Mouse (Mus musculus) adrenal gland, adult 18-20 months (tissue): ENCODE data around the gene Sys1. TPM values are rescaled to one million over a fixed set of nuclear protein-coding genes. Genes with fewer than 3 reads are reported as not detected.
A peak's percentile ranks its signal among the peaks of the same experiment; 100 is the strongest.

Experiments
- DNase-seq, 2 experiments: peaks; one replicate each; pipeline ENCODE4 v3.0.0; 2021 to 2022; ENCODE audit warnings: low spot score in 2 of 2
- long read RNA-seq, 2 experiments: library from polyadenylated mRNA; stranded (forward); transcript quantifications; one replicate each; pipeline ENCODE4 v2.0.0; 2021
- total RNA-seq, 2 experiments: library from RNA; stranded (reverse); gene quantifications; 1 replicate in 1 of 2; 2 replicates in 1 of 2; pipeline ENCODE4 v1.2.3; 2021

The Sys1 gene
- 10 to 100 TPM; 28.7 to 33.3 TPM for total RNA-seq
- long read RNA-seq, experiment 1, transcript Sys1-201 (4 exons, 1,606 nt), result major isoform, 24 of 31 reads
- long read RNA-seq, experiment 1, partial matches to known transcripts, result 1 of 31 reads
- long read RNA-seq, experiment 1, other reads (novel, unspliced or antisense), result 5 of 31 reads
- long read RNA-seq, experiment 2, transcript Sys1-201 (4 exons, 1,606 nt), result major isoform, 54 of 70 reads
- long read RNA-seq, experiment 2, partial matches to known transcripts, result 12 of 70 reads
- long read RNA-seq, experiment 2, other reads (novel, unspliced or antisense), result 3 of 70 reads

DNA sequence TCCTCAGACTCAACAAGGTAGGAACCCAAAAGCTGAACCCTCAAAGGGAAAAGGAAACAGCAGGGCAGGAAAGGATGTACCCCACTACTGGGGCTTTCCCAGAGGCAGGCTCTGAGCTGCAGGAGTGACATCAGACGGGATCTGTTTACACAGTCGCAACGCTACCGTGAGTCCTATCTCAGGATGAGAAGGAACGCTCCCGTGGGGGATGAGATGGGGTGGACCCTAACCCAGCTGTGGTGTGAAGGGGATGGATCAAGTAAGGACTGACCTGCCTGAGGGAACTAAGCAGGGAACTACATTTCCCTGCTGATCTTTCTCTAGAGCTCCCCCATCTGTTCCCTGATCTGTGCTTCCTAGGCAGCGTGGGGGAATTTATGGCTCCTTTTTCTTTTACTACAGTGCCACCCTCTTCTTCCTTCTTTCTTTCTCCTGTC, at the start of gene Sys1:
Gene Sys1 (plus strand): TSS at position 101 of the 437 bp plus-strand sequence.
- DNase-seq, result no peak

- peak; percentile 68 to 74 for DNase-seq
Observed at GRCm38 (mm10) chr2:164407708-164408107, 49.1 kb upstream of the Sys1 start.

DNA sequence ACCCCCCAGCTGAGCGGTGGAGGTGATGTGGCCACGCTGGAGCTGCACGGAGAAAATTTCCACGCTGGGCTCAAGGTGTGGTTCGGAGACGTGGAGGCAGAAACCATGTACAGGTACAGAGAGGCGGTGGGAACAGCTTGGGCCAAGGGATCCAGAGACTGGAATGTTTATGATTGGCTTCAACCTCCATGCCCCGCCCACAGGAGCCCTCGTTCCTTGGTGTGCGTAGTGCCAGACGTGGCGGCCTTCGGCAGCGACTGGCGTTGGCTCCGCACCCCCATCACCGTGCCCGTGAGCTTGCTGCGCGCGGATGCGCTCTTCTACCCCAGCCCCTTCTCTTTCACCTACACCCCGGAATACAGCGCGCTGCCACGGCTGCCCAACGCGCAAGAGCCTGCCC, 42.6 kb upstream of the Sys1 start:
- DNase-seq, result no peak

DNA sequence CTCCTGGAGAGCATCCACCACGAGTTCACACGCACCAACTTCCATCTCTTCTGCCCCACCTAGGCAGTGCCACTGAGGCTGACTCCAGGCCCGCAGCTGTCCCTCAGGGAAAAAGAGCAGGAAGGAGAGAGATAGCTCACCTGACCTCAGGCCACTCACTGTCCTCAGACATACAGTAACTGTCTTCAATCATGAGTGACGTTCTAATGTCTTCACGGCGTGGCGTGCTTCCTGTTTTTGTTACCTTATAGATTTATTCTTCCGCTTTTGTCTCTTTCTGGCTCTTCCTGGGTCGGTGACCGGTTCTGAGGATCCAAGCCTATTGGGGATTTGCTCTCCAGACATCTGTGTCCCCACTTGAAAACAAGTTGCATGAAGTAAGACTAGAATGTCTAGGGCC, 42.2 kb upstream of the Sys1 start:
- no peak for DNase-seq

DNA sequence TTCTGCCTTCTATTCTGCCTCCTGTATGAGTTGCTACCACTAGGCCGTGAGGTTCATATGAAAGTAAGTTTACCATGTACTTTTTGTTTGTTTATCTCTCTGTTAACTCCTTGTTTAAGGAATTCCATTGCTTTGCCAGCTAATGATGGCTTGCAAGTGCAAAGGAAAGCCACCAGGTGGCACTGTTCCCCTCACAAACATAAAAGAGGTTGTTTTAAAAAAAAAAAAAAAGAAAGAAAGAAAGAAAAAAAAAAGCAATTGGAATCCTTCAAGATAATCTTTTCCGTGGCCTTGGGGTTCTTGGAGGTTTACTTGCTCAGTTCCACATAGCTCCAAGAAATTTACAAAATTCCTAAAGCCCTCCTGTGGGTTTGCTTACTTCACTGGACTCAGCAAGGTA, 39.6 kb upstream of the Sys1 start:
- DNase-seq, result no peak

DNA sequence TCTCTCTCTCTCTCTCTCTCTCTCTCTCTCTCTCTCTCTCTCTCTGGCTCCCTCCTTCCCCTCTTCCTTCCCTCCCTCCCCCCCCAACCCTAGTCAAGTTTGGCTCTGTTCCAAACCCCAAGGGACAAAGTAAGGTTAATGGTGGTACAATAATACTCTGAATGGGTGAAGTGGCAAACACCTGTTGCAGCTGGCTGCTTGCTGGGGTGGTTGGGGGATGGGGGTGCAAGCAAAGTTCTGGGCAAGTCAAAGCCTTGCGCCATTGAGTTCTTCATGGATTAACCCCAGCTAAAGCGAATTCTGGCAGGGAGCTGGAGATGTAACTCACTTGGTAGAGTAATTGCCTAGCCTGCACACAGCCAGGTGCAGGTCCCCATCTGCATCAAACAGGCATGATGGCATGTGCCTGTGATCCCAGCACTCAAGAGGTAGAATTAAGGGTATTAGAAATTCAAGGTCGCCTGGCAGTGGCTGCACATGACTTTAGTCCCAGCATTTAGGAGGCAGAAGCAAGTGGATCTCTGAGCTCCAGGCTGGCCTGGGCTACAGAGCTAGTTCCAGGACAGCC, 38.4 kb upstream of the Sys1 start:
- DNase-seq, result no peak

DNA sequence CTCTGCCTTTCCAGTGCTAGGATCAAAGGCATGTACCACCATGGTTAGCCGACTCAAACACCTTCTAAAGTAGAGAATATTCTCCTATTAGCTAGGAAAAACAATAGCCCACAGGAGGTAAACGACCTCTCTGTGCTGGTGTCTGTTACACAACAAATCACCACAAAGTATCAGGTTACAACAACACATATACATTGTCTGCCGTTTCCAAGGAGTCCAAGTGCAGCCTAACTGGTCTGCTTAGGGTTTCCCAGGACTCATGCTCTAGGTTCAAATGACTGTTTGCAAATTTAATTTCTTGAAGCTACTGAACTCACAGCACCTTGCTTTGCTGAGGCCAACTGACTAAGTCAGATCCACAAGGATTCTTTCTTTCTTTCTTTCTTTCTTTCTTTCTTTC, 37.3 kb upstream of the Sys1 start:
- DNase-seq, result no peak

DNA sequence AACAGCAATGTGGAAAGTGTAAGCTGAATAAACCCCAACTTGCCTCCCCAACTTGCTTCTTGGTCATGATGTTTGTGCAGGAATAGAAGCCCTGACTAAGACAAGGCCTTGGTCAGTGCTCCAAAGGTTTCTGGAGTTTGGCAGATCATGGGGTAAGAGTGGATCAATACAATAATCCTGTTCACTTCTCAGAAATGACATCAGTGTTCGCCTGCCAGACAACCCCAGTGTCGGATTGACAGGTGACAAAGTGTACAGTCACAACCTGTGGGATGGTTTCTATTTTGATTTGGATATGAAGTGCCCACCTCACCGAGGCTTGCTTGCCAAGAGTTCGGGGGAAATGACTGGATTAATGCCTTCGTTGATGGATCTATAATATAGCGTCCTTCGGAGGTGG, 35.5 kb upstream of the Sys1 start:
- no peak for DNase-seq

DNA sequence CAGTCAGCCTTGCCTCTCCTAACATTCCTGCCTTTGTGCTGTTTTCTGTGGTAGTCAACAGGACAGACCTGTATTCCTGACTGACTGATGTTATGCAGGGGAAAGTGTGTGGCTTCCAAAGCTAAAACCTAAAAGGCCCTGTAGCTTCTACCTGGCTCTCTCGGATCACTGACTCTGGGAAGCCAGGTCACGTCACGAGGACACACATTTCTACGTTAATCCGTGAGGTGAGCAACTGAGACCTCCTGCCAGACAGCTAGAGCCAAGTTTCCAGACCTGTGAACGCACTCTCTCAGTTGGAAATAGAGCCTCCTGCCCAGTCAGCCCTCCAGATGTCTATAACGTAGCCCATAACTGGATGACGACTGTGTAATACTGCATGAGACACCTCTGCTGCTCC, 34.8 kb upstream of the Sys1 start:
- no peak for DNase-seq

DNA sequence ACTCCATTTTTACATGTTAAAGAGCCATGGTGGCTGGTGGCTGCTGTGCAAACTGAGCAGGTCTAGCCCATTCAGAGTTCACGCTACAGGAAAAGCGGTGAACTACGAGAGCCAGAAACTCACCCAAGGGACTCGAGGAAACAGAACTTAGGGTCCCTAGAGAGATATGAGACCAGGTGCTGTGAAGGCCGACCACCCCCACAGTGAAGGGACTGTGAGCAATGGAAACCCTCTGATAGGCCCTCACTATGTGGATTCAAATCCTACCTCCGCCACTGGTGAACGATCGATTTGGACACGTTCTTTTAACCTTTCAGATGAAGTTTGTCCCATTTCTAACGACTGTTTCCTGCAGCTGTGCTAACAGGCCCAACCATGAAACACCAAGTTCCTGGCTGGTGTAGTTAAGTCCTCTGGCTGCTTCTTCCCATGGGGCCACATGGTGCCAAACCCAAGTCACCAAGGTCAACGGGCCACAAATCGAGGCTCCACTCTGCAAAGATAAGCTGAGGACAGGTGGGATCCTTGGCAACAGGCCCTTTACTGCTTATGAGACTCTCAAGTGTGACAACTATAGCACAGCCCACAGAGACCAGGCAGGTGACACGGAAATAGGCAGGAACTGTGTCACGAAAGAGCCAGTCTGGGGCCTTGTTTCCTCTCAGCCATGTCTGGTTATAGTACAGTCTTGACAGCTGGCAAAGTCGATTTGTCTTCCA, 33.9 kb upstream of the Sys1 start:
- no peak for DNase-seq

DNA sequence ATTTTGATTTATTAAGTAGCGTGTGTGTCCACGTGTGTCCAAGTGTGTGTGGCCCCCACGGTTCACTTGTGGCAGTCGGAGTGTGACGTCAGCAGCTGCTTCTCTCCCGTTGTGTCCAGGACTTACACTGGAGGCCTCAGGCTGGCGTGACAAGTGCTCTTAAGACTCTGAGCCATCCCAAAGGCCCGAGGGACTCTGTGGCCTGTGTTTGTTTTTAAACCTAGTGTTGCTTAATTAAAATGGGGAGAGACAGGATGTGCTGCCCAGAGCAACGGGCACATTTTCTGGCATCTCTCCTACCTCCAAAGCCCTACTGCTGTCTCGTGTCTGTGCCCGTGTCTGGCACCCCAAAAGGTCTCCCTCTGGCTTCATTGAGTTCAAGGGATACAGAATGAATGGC, 33.3 kb upstream of the Sys1 start:
- DNase-seq, result no peak

DNA sequence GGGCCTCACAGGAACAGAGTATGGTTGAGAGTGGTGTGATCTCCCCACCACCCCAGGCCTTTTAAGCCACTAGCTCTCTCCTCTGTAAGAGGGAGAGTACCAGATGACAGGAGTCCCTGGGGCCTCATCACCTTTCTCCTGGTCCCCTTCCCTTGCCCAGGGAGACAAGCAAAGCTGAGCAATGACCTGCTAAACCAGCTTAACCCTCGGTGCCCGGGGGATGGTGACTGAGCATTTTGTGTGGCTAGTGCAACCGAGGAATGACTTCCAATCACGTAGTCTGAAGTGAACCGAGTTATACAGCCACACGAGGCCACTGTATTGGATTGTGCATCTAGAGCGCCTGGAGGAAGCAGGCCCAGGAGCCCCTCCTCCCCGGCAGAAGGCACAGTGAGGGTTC, 32.4 kb upstream of the Sys1 start:
- no peak for DNase-seq

DNA sequence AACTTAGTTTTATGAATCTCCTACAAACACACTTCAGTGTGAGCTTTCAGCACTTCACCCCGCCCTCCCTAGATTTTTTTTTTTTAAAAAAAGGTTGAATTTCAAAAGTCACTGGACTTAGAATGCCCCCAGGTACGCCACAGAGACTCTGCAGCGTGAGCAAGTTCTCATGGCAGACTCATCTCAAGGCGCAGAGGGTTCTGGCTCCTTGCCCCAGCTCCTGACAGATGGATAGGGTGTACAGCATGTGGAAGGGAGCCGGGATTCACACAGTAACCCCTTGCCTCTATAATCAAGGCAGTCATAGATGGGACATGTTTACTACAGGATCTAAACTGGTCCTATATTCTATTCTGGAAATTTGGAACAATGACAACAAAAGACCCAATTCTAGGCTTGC, 31.4 kb upstream of the Sys1 start:
- no peak for DNase-seq

- no peak for DNase-seq
Observed at GRCm38 (mm10) chr2:164426121-164426520, 30.6 kb upstream of the Sys1 start.

DNA sequence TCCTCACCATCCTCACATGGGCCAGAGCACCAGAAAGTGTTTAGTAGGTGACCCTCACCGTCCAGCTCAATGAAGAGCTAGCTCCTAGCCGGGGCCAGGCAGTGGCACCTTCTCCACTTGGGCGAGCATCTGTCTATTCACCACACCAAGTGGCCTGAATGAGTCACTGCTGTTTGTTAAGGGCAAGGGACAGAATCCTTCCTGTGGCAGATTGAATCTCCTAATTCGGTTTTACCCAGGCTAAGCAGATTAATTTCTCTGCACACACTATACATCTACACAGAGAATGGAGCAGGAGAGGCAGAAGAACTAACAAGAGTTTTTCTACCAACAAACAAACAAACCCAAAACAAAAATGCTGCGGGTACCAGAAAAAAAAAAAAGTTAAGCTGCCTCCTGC, 29.8 kb upstream of the Sys1 start:
- DNase-seq, result no peak

GRCm38 (mm10) chr2:164428451-164428850, 28.3 kb upstream of the Sys1 start:
- no peak for DNase-seq

DNA sequence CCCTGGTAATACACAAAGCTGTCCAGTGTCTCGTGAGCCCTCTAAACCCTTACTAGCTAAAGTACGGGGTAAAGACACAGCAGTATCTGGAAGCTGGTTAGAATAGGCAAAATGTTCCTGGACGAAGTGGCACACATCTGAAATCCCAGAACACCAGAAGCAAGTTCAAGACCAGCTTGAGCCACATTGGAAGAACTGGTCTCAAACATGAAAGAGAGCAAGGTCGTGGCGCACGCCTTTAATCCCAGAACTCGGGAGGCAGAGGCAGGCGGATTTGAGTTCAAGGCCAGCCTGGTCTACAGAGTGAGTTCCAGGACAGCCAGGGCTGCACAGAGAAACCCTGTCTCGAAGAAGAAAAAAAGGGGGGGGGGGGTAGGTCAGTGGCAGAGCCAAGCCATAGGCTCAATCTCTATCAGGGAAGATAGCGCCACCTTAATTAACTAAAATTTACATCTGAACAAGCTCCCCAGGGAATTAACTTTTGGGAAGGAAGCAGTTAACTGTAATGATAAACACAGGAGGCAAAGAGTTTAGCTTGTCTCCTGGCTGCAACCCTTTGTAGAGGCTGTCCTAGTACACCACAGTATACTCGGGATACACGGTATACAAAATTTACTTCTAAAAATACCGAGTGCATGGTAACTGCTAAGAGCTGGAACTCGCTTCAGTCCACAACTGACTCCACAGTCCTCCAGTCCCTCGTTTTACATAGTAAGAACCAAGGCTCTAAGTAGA, 26.7 kb upstream of the Sys1 start:
- DNase-seq, result no peak

DNA sequence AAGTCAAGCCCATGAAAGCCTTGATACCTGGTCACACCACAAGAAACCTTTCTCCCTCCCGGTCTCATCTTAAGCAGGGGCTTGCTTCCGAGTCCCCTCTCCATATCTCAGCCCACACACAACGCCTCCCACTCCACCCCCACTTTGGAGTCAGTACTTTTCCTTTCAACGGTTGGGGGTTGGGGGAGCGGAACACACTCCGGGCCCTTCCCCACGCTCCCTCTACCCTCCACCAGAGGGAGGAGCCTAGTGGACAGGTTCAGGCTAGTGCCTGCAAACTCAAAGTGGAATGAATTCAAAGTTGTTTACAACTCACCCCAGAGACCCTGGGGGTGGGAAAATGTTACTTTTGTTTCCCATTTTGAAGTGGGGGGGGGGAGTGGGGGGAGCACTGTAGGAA, 26.1 kb upstream of the Sys1 start:
- DNase-seq, result no peak

DNA sequence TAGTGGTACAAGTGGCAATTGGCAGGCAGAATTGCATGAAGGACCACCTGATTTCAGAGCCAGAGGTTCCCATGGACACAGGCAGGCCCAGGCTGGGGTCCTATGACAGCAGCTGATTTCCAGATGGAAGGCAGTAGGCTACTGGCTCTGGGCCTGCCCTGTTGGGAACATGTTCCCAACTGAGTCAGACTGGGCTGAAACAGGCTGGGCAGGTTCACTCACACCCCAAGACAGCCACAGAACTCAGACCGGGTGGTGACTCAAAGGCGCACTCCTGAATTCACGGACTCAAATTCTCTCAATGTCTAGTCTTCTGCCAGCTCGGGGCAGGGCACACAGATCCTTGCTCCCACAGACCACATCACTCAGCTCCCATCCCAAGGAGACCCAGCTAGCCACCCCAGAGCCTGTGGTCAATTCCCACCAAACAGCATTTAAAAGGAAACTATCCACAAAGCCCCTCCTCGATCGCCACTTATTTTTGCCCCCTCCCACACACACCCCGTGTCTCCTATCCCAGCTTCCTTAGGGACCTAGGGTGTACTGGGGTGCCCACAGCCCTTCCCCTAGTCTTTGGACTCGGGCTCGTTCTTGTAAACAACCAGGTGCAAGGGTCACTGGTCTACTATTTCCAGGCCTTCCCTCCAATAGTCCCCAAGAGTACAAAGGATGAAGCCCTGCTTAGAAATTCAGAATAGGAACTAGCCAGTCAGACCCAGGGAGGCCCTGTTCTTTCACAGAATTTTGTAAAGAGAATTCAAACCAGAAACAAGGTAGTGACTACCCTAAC, 24.9 kb upstream of the Sys1 start:
- no peak for DNase-seq

- no peak for DNase-seq
Observed at GRCm38 (mm10) chr2:164432541-164433191, 24.1 kb upstream of the Sys1 start.
